Mouse (Mus musculus) limb, embryonic 11.5 days (tissue): Measurements from ENCODE around the gene Coro2b. TPM values are rescaled to one million over a fixed set of nuclear protein-coding genes. Genes with fewer than 3 reads are reported as not detected.

ENCODE experiments used
- ATAC-seq: fragments of 200-750 bp; cut with Nextera tagmentation; 2 replicates; pipeline ENCODE4 v1.8.0; 2017; ENCODE audit warnings: low read depth; ENCODE audit not compliant: insufficient number of reproducible peaks, low FRiP score, low TSS enrichment
- DNase-seq: peaks from one replicate; pipeline ENCODE4 v3.0.0-alpha.2; 2015; ENCODE audit warnings: low spot score
- H3K27ac ChIP-seq: fragments of 300-500 bp; sonication (generic); replicated peaks from 2 replicates; pipeline ENCODE4 v1.5.1; 2014; ENCODE audit warnings: low read depth, mild to moderate bottlenecking, low read length
- H3K27me3 ChIP-seq: fragments of 300-500 bp; sonication (generic); 2 replicates; pipeline ENCODE4 v1.6.1; 2014; ENCODE audit warnings: mild to moderate bottlenecking, low read length, mixed read lengths; ENCODE audit not compliant: control insufficient read depth, insufficient read depth
- H3K36me3 ChIP-seq: fragments of 300-500 bp; sonication (generic); 2 replicates; pipeline ENCODE4 v1.6.1; 2014; ENCODE audit warnings: mild to moderate bottlenecking, low read length, moderate library complexity, mixed read lengths; ENCODE audit not compliant: control insufficient read depth, insufficient read depth
- H3K4me1 ChIP-seq: fragments of 300-500 bp; sonication (generic); 2 replicates; pipeline ENCODE4 v1.6.1; 2014; ENCODE audit warnings: low read length, mixed read lengths; ENCODE audit not compliant: control insufficient read depth, insufficient read depth
- H3K4me2 ChIP-seq: fragments of 300-500 bp; sonication (generic); 2 replicates; pipeline ENCODE4 v1.6.1; 2014; ENCODE audit warnings: low read depth, mild to moderate bottlenecking, moderate library complexity; ENCODE audit not compliant: severe bottlenecking
- H3K4me3 ChIP-seq: fragments of 300-500 bp; sonication (generic); 2 replicates; pipeline ENCODE4 v1.5.1; 2014; ENCODE audit warnings: low read depth, low read length
- H3K9ac ChIP-seq: fragments of 300-500 bp; sonication (generic); 2 replicates; pipeline ENCODE4 v1.6.1; 2014; ENCODE audit warnings: mild to moderate bottlenecking, low read length
- H3K9me3 ChIP-seq: fragments of 300-500 bp; sonication (generic); 2 replicates; pipeline ENCODE4 v1.6.1; 2016; ENCODE audit warnings: low read length; ENCODE audit not compliant: control insufficient read depth
- WGBS: fragments of 180-500 bp; shearing (Covaris S2); extraction: QIAGEN DNeasy Blood & Tissue Kit; methylation state at CpG from one replicate; pipeline ENCODE4 v1.1.7; 2014; 5-methylcytosine and 5-hydroxymethylcytosine counted together
- polyA plus RNA-seq: library from polyadenylated mRNA; unstranded; fragments of >200 nt; fragmentation: Nextera tagmentation; extraction: Ambion mirVana; gene quantifications from 2 replicates; pipeline ENCODE4 v1.2.1, GENCODE M21; 2014

Gene Coro2b
- polyA plus RNA-seq, 1 experiment from 2014 or later, result 5.6 TPM

DNA sequence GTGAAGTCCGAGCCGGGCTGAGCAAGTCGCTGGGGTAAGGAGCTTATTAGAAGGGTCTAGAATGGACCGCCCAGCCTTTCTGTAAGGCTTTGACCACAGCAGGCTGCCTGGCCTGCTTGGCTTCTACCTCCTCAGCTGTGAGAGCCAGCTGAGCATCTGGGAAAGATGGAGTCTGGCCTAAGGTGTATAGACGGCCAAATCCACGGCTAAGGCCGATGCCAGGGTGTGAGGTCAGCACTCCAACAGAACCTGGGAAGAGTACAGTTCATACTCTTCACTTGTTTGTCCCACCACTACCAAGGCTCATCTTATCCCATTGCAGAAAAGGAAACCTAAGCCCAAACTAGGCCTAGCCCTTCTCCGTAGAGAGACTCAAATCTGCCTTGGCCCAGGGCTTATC, 1.3 kb downstream of the Coro2b start:
- Histone ChIP-seq H3K36me3 (no peaks in the 10 kb centered on the region), H3K4me3 (no peak overlapping the region), H3K9ac (no peak overlapping the region), H3K9me3 (no peaks in the 10 kb centered on the region), H3K27ac (no peak overlapping the region), H3K4me1 (peaks cover 14% of the 10 kb centered on the region), H3K27me3 (peaks cover 9% of the 10 kb centered on the region; the same call in 1 of the 2 replicates), H3K4me2 (no peak overlapping the region)
- DNase-seq, result no peak
- WGBS, result 76% methylated on average over 8 of the region's 8 CpGs
- no peak for ATAC-seq

DNA sequence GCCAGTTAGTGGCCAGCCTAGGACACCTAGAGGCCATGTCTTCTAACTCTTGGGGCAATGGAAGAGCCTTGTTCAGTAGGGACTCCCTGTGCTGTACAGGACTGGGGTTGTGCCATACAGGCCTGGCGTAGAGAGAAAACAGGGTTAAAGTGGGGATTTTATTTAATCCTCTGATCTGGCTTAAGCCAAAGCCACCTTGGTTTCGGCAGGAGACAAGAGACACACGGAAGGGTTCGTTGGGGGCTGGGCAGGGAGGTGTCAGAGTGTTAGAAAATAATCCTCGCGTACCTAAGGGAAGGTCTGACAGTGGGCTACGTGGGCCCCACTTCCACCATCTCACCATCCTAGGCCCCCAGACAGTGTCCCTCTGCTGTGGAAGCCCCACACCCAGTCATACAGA, 2.2 kb downstream of the Coro2b start:
- Histone ChIP-seq H3K4me1 (peaks cover 17% of the 10 kb centered on the region), H3K36me3 (no peaks in the 10 kb centered on the region), H3K27me3 (peaks cover 9% of the 10 kb centered on the region; the same call in 1 of the 2 replicates), H3K4me2 (no peak overlapping the region), H3K4me3 (no peak overlapping the region), H3K9me3 (no peaks in the 10 kb centered on the region), H3K27ac (no peak overlapping the region), H3K9ac (no peak overlapping the region)
- ATAC-seq (no peak), DNase-seq (no peak)
- WGBS, result 83% methylated on average over 7 of the region's 7 CpGs

DNA sequence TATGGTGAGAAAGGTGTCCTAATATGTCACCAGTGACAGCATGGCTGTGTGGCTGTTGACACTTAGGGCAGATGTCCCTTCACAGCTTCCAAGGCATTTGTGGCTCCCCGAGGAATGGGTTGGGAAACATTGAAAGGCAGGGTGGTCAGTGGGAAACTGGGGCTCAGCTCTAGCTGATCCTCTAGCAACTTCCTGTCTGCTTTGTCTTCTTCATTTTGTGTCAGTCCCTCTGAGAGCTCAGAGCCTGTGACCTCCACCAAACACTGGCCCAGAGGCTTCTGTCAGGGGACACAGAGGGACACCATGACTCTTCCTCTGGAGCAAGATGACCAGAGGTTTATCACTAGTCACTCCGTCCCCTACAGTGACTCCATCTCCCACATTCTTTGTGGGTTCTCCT, 2.7 kb downstream of the Coro2b start:
- H3K4me1 ChIP-seq, result peaks cover 17% of the 10 kb centered on the region
- ATAC-seq, result no peak
- 84% methylated on average over 2 of the region's 2 CpGs for WGBS
- H3K9ac ChIP-seq, result no peak overlapping the region
- no peak for DNase-seq
- H3K36me3 ChIP-seq, result no peaks in the 10 kb centered on the region
- H3K9me3 ChIP-seq, result no peaks in the 10 kb centered on the region
- no peak overlapping the region for H3K4me2 ChIP-seq
- H3K27me3 ChIP-seq, result peaks cover 9% of the 10 kb centered on the region; the same call in 1 of the 2 replicates
- no peak overlapping the region for H3K4me3 ChIP-seq
- H3K27ac ChIP-seq, result no peak overlapping the region

DNA sequence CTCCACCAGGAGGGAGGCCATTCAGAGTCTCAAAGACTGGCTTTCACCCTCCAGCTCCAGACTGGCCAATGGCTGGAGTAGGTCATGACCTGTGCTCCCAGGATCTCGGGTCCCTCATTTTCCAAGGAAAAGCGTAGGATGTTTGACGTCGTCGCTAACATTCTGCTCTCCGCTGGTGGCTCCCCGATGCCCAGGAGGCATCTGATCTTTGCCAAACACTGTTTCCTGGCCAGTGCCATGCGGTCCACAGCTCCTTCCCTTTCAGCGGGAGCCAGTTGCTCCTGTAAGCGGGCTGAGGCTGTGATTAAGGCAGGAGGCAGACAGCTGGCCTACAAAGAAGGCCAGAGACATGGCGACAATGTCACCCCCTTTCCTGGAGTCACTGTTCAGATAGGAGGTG, 4.0 kb downstream of the Coro2b start:
- peaks cover 17% of the 10 kb centered on the region for H3K4me1 ChIP-seq
- 69% methylated on average over 11 of the region's 11 CpGs for WGBS
- H3K27ac ChIP-seq, result no peak overlapping the region
- no peak overlapping the region for H3K4me2 ChIP-seq
- no peak overlapping the region for H3K9ac ChIP-seq
- peaks cover 9% of the 10 kb centered on the region; the same call in 1 of the 2 replicates for H3K27me3 ChIP-seq
- ATAC-seq (no peak), DNase-seq (no peak)
- H3K36me3 ChIP-seq, result no peaks in the 10 kb centered on the region
- no peak overlapping the region for H3K4me3 ChIP-seq
- no peaks in the 10 kb centered on the region for H3K9me3 ChIP-seq

DNA sequence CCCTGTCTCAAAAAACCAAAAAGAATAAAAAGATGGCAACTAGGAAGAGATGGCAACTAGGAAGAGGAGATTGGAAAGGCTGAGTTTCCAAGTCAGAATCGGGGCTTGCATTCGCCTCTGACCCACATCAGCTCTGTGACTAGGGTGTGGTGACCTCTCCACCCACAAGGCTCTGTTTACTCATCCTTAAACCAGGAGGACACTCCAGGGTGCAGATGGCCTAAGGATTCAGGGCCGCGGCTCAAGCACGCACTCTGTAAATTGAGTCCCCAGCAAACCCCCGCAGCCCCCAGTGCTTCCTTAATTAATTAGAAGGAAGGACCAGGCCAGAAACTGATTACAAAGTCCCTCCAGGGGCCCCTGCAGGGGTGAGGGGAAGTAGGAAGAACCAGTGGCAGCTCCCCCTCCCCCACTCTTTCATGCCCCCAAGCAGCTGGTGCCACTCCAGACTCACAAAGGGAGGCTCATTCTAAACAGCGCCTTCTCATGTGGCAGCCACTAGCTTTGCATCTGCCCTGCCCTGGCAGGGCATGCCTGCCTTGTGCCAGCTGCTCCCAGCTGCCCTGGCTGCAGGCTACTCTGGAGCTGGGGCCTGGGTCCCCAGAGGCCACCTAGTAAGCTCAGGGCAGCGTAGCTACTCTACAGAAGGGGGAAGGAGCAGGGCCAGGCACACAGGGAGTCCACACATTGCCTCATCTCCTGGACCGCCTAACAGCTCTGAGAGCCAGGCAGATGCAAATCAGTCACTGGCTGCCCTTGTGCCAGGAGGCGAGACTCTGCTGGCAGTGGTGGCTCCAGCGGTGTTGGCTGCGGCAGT, 5.2 kb downstream of the Coro2b start:
- Histone ChIP-seq H3K4me1 (peaks cover 17% of the 10 kb centered on the region), H3K9me3 (no peaks in the 10 kb centered on the region), H3K4me3 (no peak overlapping the region), H3K36me3 (no peaks in the 10 kb centered on the region), H3K9ac (peak overlapping the region; percentile 45; the same call in 1 of the 2 replicates), H3K27ac (no peak overlapping the region), H3K4me2 (no peak overlapping the region), H3K27me3 (peaks cover 9% of the 10 kb centered on the region; the same call in 1 of the 2 replicates)
- DNase-seq, result no peak
- no peak for ATAC-seq
- 26% methylated on average over 12 of the region's 12 CpGs for WGBS

DNA sequence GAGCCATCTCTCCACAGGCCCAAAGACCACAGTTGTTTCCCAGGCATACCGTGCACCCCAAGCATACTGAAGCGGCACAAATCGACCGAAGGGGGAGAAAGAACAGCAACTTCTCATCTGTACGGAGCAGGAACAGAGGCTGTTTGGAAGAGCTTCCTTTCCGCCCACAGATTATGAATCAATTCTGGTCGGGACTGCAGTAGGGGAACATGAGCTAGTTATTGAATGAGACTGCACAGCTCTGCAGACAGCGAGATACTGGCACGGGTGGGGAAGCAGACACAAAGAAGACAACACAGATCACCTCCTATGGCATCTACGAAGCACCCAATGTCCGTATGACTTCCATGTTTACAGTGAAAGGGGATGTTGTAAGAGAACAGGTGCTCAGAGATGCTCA, 8.3 kb downstream of the Coro2b start:
- Histone ChIP-seq H3K4me2 (no peak overlapping the region), H3K9me3 (no peaks in the 10 kb centered on the region), H3K4me3 (no peak overlapping the region), H3K9ac (no peak overlapping the region), H3K4me1 (peaks cover 16% of the 10 kb centered on the region), H3K36me3 (no peaks in the 10 kb centered on the region), H3K27me3 (no peaks in the 10 kb centered on the region), H3K27ac (no peak overlapping the region)
- 89% methylated on average over 11 of the region's 11 CpGs for WGBS
- ATAC-seq, result no peak
- no peak for DNase-seq

DNA sequence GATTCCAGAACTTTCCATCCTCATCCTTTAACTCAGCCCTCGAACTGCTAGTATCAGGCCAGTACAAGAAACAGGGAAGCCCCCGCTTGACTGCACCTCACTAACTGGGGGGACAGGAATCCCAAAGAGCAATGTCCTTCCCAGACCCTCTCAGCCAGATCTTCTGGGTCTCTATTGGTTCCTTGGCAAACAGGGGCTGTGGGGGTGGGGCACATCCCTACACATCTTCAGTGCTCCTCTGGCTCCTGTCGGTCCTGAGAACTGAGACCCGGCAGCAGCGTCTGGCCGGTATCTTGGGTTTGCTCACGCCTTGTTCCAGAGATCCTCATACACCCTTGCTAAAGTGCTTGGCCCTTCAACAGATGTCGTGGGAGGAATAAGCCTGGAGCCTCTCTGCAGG, 10.0 kb downstream of the Coro2b start:
- 82% methylated on average over 8 of the region's 8 CpGs for WGBS

DNA sequence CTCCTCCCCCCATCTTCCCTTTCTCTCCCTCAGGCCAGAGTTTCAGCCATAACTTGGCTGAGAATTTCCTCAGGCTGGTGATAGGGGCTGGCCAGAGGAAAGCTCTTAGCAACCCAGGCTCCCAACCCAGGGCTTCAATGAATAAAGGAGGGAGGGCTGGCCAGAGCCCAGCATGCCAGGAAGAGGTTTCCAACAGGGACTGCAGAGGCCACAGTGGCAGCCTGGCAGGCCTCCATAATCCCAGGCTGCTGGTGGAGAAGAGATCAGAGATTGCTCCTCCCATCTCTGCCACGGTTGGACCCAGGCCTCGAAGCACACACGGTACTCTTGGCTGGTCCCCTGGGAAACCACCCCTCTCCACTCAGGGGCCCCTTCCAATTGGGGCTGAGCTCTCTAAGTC, 10.4 kb downstream of the Coro2b start:
- WGBS, result 34% methylated on average over 3 of the region's 3 CpGs

More for the DNA sequence above, 10.0 kb downstream of the Coro2b start:
- DNase-seq (no peak), ATAC-seq (no peak)
- no peak overlapping the region for H3K4me2 ChIP-seq
- no peaks in the 10 kb centered on the region for H3K9me3 ChIP-seq
- peaks cover 16% of the 10 kb centered on the region for H3K4me1 ChIP-seq
- H3K36me3 ChIP-seq, result no peaks in the 10 kb centered on the region
- H3K9ac ChIP-seq, result no peak overlapping the region
- H3K27me3 ChIP-seq, result no peaks in the 10 kb centered on the region; the same call in 1 of the 2 replicates
- no peak overlapping the region for H3K4me3 ChIP-seq
- no peak overlapping the region for H3K27ac ChIP-seq

More for the DNA sequence above, 10.4 kb downstream of the Coro2b start:
- no peak overlapping the region for H3K9ac ChIP-seq
- H3K27ac ChIP-seq, result no peak overlapping the region
- no peaks in the 10 kb centered on the region for H3K9me3 ChIP-seq
- no peaks in the 10 kb centered on the region; the same call in 1 of the 2 replicates for H3K27me3 ChIP-seq
- H3K4me2 ChIP-seq, result no peak overlapping the region
- H3K36me3 ChIP-seq, result no peaks in the 10 kb centered on the region
- DNase-seq (no peak), ATAC-seq (no peak)
- peaks cover 12% of the 10 kb centered on the region for H3K4me1 ChIP-seq
- no peak overlapping the region for H3K4me3 ChIP-seq
